Comparison of ENCODE assay signal across 18 mouse cellular contexts in the genomic region with DNA sequence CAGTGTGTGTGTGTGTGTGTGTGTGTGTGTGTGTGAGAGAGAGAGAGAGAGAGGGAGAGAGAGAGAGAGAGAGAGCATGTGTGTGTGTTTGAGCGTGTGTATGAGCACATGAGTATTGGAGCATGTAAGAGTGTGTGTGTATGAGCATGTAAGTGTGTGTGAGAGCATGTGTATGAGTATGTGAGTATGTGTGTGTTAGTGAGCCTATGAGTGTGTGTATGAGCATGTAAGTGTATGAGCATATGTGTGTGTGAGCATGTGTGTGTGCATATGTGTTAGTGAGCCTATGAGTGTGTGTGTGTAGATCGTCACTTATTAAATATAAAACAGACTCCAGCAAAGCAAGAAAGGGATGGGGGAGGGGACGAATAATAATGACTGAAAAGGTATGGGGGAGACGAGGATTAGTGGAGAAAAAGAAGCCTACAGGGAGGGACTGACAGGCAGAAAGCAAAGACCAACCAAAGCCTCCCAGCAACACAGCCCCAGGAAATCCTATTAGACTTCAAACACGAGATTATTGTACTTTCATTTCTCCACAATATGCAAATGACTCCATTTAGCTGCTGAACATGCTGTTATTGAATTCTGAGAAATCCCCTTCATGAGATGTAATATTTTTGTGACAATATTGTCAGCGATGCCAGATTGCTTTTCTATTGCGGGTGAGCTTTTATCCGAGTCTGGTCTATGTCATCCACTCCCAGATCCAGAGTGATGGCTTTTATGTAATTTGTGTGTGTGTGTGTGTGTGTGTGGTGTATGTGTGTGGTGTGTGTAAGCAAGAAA.
DNase-seq lines count a peak whose midpoint lies in the region; ATAC-seq lines count a peak whose summit lies in the region.
"Had no signal": no experiment of that assay in that cellular context is flagged by ENCODE, and none has a peak within 500 bp of the region (broad histone marks: within the 10 kb centered on the region; RNA-seq: fewer than 3 reads in every experiment).

No protein-coding gene starts in this region.

- H3K9me3 ChIP-seq in hindbrain, embryonic 12.5 days (replicated peaks): no peaks in the 10 kb centered on the region
- H3K9me3 ChIP-seq in hindbrain, embryonic 11.5 days (ENCODE audit: control insufficient read depth, low read length): no peaks in the 10 kb centered on the region
- no peaks in the 10 kb centered on the region for H3K9me3 ChIP-seq in hindbrain, embryonic 14.5 days (ENCODE audit: control insufficient read depth, low read length)
- H3K9me3 ChIP-seq in midbrain, embryonic 16.5 days (replicated peaks; ENCODE audit: control insufficient read depth, low read length, poor library complexity, severe bottlenecking): no peaks in the 10 kb centered on the region
- H3K9me3 ChIP-seq in limb, embryonic 10.5 days (replicated peaks): no peaks in the 10 kb centered on the region
- H3K9me3 ChIP-seq: embryonic facial prominence, embryonic 10.5 days; heart, embryonic 13.5 days; stomach, embryonic 15.5 days had no signal

- H3K27me3 ChIP-seq in hindbrain, embryonic 12.5 days: no peaks in the 10 kb centered on the region
- no peaks in the 10 kb centered on the region for H3K27me3 ChIP-seq in hindbrain, embryonic 11.5 days (ENCODE audit: control insufficient read depth, insufficient read depth, low read length)
- no peaks in the 10 kb centered on the region for H3K27me3 ChIP-seq in hindbrain, embryonic 14.5 days (ENCODE audit: control insufficient read depth, insufficient read depth, low read length)
- no peaks in the 10 kb centered on the region for H3K27me3 ChIP-seq in midbrain, embryonic 16.5 days (ENCODE audit: control insufficient read depth, insufficient read depth, low read depth, low read length)
- H3K27me3 ChIP-seq in limb, embryonic 10.5 days (ENCODE audit: low read depth, poor library complexity, severe bottlenecking): no peaks in the 10 kb centered on the region
- H3K27me3 ChIP-seq: heart, embryonic 13.5 days; stomach, embryonic 15.5 days had no signal

- H3K9ac ChIP-seq in hindbrain, embryonic 12.5 days: no peak overlapping the region
- no peak overlapping the region for H3K9ac ChIP-seq in hindbrain, embryonic 11.5 days (ENCODE audit: low read depth, low read length)
- H3K9ac ChIP-seq in hindbrain, embryonic 14.5 days: no peak overlapping the region
- H3K9ac ChIP-seq in midbrain, embryonic 16.5 days (ENCODE audit: low read depth, low read length): no peak overlapping the region
- H3K9ac ChIP-seq: heart, embryonic 13.5 days; stomach, embryonic 15.5 days had no signal

- H3K4me2 ChIP-seq in hindbrain, embryonic 12.5 days (replicated peaks): no peak overlapping the region
- no peak overlapping the region for H3K4me2 ChIP-seq in hindbrain, embryonic 11.5 days (replicated peaks; ENCODE audit: low read depth, low read length)
- H3K4me2 ChIP-seq in hindbrain, embryonic 14.5 days (replicated peaks): no peak overlapping the region
- no peak overlapping the region for H3K4me2 ChIP-seq in midbrain, embryonic 16.5 days (ENCODE audit: low read length)
- H3K4me2 ChIP-seq: heart, embryonic 13.5 days; stomach, embryonic 15.5 days had no signal

- DNase-seq in hindbrain, embryonic 11.5 days (ENCODE audit: low spot score): no peak
- peak; percentile 33 for DNase-seq in brain, adult 2 months (ENCODE audit: low read depth, low spot score)
- DNase-seq in hindbrain, embryonic 14.5 days (ENCODE audit: low spot score): peak; percentile 33
- DNase-seq in limb, embryonic 10.5 days (ENCODE audit: low spot score): no peak
- no peak for DNase-seq in testis, postnatal 14 days (ENCODE audit: low spot score)
- no peak for DNase-seq in frontal cortex, postnatal 14 days (ENCODE audit: low spot score in 2 of 2)
- DNase-seq: adrenal gland, adult 2 months; cerebellum, adult 2 months; heart, postnatal 4 days; kidney, adult 18-20 months; kidney, postnatal 10 days; lung, postnatal 14 days; right cerebral cortex, postnatal 14 days had no signal

- peaks cover 12% of the 10 kb centered on the region for H3K4me1 ChIP-seq in hindbrain, embryonic 12.5 days
- no peaks in the 10 kb centered on the region for H3K4me1 ChIP-seq in hindbrain, embryonic 11.5 days (replicated peaks; ENCODE audit: control insufficient read depth, insufficient read depth, low read length)
- 0 out of 2 replicates have a peak, but pooled peaks cover 6% of the 10 kb centered on the region for H3K4me1 ChIP-seq in hindbrain, embryonic 14.5 days (replicated peaks; ENCODE audit: control insufficient read depth, insufficient read depth, low read length)
- peaks cover 13% of the 10 kb centered on the region for H3K4me1 ChIP-seq in midbrain, embryonic 16.5 days (ENCODE audit: control insufficient read depth, insufficient read depth, low read length)
- H3K4me1 ChIP-seq in limb, embryonic 10.5 days: no peaks in the 10 kb centered on the region
- H3K4me1 ChIP-seq: stomach, embryonic 15.5 days had no signal

- H3K36me3 ChIP-seq in hindbrain, embryonic 12.5 days: no peaks in the 10 kb centered on the region
- no peaks in the 10 kb centered on the region for H3K36me3 ChIP-seq in hindbrain, embryonic 11.5 days (ENCODE audit: control insufficient read depth, insufficient read depth, low read length)
- no peaks in the 10 kb centered on the region for H3K36me3 ChIP-seq in hindbrain, embryonic 14.5 days (replicated peaks; ENCODE audit: control insufficient read depth, insufficient read depth)
- H3K36me3 ChIP-seq in midbrain, embryonic 16.5 days (ENCODE audit: control insufficient read depth, insufficient read depth, low read length): no peaks in the 10 kb centered on the region
- no peaks in the 10 kb centered on the region for H3K36me3 ChIP-seq in limb, embryonic 10.5 days
- H3K36me3 ChIP-seq: embryonic facial prominence, embryonic 10.5 days; heart, embryonic 13.5 days; stomach, embryonic 15.5 days had no signal

- peak overlapping the region; percentile 57 for H3K27ac ChIP-seq in hindbrain, embryonic 12.5 days
- no peak overlapping the region for H3K27ac ChIP-seq in hindbrain, embryonic 11.5 days (ENCODE audit: low read depth, low read length)
- H3K27ac ChIP-seq in hindbrain, embryonic 14.5 days: peak overlapping the region; percentile 75
- peak overlapping the region; percentile 43 for H3K27ac ChIP-seq in midbrain, embryonic 16.5 days (ENCODE audit: low read length)
- no peak overlapping the region for H3K27ac ChIP-seq in limb, embryonic 10.5 days
- H3K27ac ChIP-seq: embryonic facial prominence, embryonic 10.5 days; heart, embryonic 13.5 days; stomach, embryonic 15.5 days had no signal

- H3K4me3 ChIP-seq in hindbrain, embryonic 12.5 days: no peak overlapping the region
- H3K4me3 ChIP-seq in hindbrain, embryonic 11.5 days (ENCODE audit: low read depth, low read length): no peak overlapping the region
- H3K4me3 ChIP-seq in hindbrain, embryonic 14.5 days (replicated peaks; ENCODE audit: low read length): no peak overlapping the region
- no peak overlapping the region for H3K4me3 ChIP-seq in midbrain, embryonic 16.5 days (ENCODE audit: low read depth, low read length)
- no peak overlapping the region for H3K4me3 ChIP-seq in limb, embryonic 10.5 days
- H3K4me3 ChIP-seq: embryonic facial prominence, embryonic 10.5 days; heart, embryonic 13.5 days; stomach, embryonic 15.5 days had no signal

- no peak for ATAC-seq in hindbrain, embryonic 12.5 days (ENCODE audit: low FRiP score)
- no peak for ATAC-seq in hindbrain, embryonic 11.5 days (ENCODE audit: low FRiP score)
- peak; percentile 69; the same call in 1 of the 2 replicates for ATAC-seq in hindbrain, embryonic 14.5 days (ENCODE audit: low FRiP score)
- ATAC-seq in midbrain, embryonic 16.5 days: peak; percentile 71

- WGBS in hindbrain, embryonic 12.5 days: 61% methylated on average over 8 of the region's 8 CpGs
- WGBS in hindbrain, embryonic 11.5 days: 64% methylated on average over 8 of the region's 8 CpGs
- whole genome bisulfite sequencing in hindbrain, embryonic 14.5 days: 42% methylated on average over 8 of the region's 8 CpGs
- WGBS in midbrain, embryonic 16.5 days: 18% methylated on average over 8 of the region's 8 CpGs
- WGBS in limb, embryonic 10.5 days: 72% methylated on average over 8 of the region's 8 CpGs

Comparison
In these comparisons a context has a peak if more than half of its experiments do, and no peak if none do; other contexts are left out.
1. ATAC-seq: peak in hindbrain, embryonic 14.5 days (single experiment) and midbrain, embryonic 16.5 days (single experiment); none in hindbrain, embryonic 12.5 days (single experiment) and hindbrain, embryonic 11.5 days (single experiment).
2. H3K27ac ChIP-seq: peak in hindbrain, embryonic 12.5 days (single experiment), hindbrain, embryonic 14.5 days (single experiment) and midbrain, embryonic 16.5 days (single experiment); none in hindbrain, embryonic 11.5 days (single experiment) and limb, embryonic 10.5 days (single experiment).
3. DNase-seq: peak in brain, adult 2 months (single experiment) and hindbrain, embryonic 14.5 days (single experiment); none in hindbrain, embryonic 11.5 days (single experiment), limb, embryonic 10.5 days (single experiment), testis, postnatal 14 days (single experiment) and frontal cortex, postnatal 14 days (0 of 2).